Comparison of ENCODE assay signal across 26 mouse cellular contexts in genomic region chr15:56881501-56881900, GRCm38 (mm10).
DNase-seq lines count a peak whose midpoint lies in the region; ATAC-seq lines count a peak whose summit lies in the region.
"Had no signal": no experiment of that assay in that cellular context is flagged by ENCODE, and none has a peak within 500 bp of the region (broad histone marks: within the 10 kb centered on the region; RNA-seq: fewer than 3 reads in every experiment).

No protein-coding gene starts in this region.

- H3K36me3 ChIP-seq in hindbrain, embryonic 10.5 days: no peaks in the 10 kb centered on the region
- no peaks in the 10 kb centered on the region for H3K36me3 ChIP-seq in hindbrain, embryonic 11.5 days (ENCODE audit: control insufficient read depth, insufficient read depth, low read length)
- H3K36me3 ChIP-seq in neural tube, embryonic 15.5 days: no peaks in the 10 kb centered on the region
- no peaks in the 10 kb centered on the region for H3K36me3 ChIP-seq in limb, embryonic 11.5 days (ENCODE audit: control insufficient read depth, insufficient read depth, low read length)
- H3K36me3 ChIP-seq: G1E; liver, embryonic 15.5 days; midbrain, embryonic 13.5 days; stomach, embryonic 15.5 days had no signal

- H3K4me3 ChIP-seq in hindbrain, embryonic 10.5 days: no peak overlapping the region
- H3K4me3 ChIP-seq in hindbrain, embryonic 11.5 days (ENCODE audit: low read depth, low read length): no peak overlapping the region
- H3K4me3 ChIP-seq in neural tube, embryonic 15.5 days (replicated peaks): no peak overlapping the region
- H3K4me3 ChIP-seq in limb, embryonic 11.5 days (ENCODE audit: low read depth, low read length): no peak overlapping the region
- H3K4me3 ChIP-seq: forebrain, embryonic 13.5 days; liver, embryonic 15.5 days; midbrain, embryonic 13.5 days; stomach, embryonic 15.5 days had no signal

- no peak for ATAC-seq in hindbrain, embryonic 11.5 days (ENCODE audit: low FRiP score)
- ATAC-seq in neural tube, embryonic 15.5 days (ENCODE audit: low FRiP score): no peak
- ATAC-seq in limb, embryonic 11.5 days (ENCODE audit: insufficient number of reproducible peaks, low FRiP score, low TSS enrichment, low read depth): no peak
- ATAC-seq: forebrain, embryonic 13.5 days; midbrain, embryonic 13.5 days had no signal

- H3K9me3 ChIP-seq in hindbrain, embryonic 10.5 days: no peaks in the 10 kb centered on the region
- H3K9me3 ChIP-seq in hindbrain, embryonic 11.5 days (ENCODE audit: control insufficient read depth, low read length): no peaks in the 10 kb centered on the region
- no peaks in the 10 kb centered on the region; the same call in 1 of the 2 replicates for H3K9me3 ChIP-seq in neural tube, embryonic 15.5 days (replicated peaks)
- no peaks in the 10 kb centered on the region for H3K9me3 ChIP-seq in limb, embryonic 11.5 days (ENCODE audit: control insufficient read depth, low read length)
- H3K9me3 ChIP-seq: forebrain, embryonic 13.5 days; G1E; liver, embryonic 15.5 days; midbrain, embryonic 13.5 days; stomach, embryonic 15.5 days had no signal

- H3K9ac ChIP-seq in hindbrain, embryonic 11.5 days (ENCODE audit: low read depth, low read length): no peak overlapping the region
- no peak overlapping the region for H3K9ac ChIP-seq in neural tube, embryonic 15.5 days (replicated peaks)
- no peak overlapping the region for H3K9ac ChIP-seq in limb, embryonic 11.5 days (ENCODE audit: low read length)
- H3K9ac ChIP-seq: forebrain, embryonic 13.5 days; hindbrain, embryonic 14.5 days; liver, embryonic 15.5 days; lung, embryonic 14.5 days; midbrain, embryonic 13.5 days; stomach, embryonic 15.5 days had no signal

- WGBS in hindbrain, embryonic 10.5 days: 39% methylated on average over 5 of the region's 5 CpGs
- WGBS in hindbrain, embryonic 11.5 days: 27% methylated on average over 5 of the region's 5 CpGs
- 24% methylated on average over 5 of the region's 5 CpGs for WGBS in neural tube, embryonic 15.5 days
- 9% methylated on average over 5 of the region's 5 CpGs for WGBS in limb, embryonic 11.5 days

- no peak overlapping the region for H3K4me2 ChIP-seq in hindbrain, embryonic 11.5 days (replicated peaks; ENCODE audit: low read depth, low read length)
- H3K4me2 ChIP-seq in neural tube, embryonic 15.5 days: no peak overlapping the region
- no peak overlapping the region for H3K4me2 ChIP-seq in limb, embryonic 11.5 days (ENCODE audit: low read depth, severe bottlenecking)
- H3K4me2 ChIP-seq: forebrain, embryonic 13.5 days; heart, embryonic 11.5 days; hindbrain, embryonic 14.5 days; liver, embryonic 15.5 days; lung, embryonic 14.5 days; midbrain, embryonic 13.5 days; stomach, embryonic 15.5 days had no signal

- H3K4me1 ChIP-seq in hindbrain, embryonic 10.5 days (replicated peaks): no peaks in the 10 kb centered on the region
- H3K4me1 ChIP-seq in hindbrain, embryonic 11.5 days (replicated peaks; ENCODE audit: control insufficient read depth, insufficient read depth, low read length): no peaks in the 10 kb centered on the region
- no peaks in the 10 kb centered on the region for H3K4me1 ChIP-seq in neural tube, embryonic 15.5 days
- no peaks in the 10 kb centered on the region for H3K4me1 ChIP-seq in limb, embryonic 11.5 days (ENCODE audit: control insufficient read depth, insufficient read depth, low read length)
- H3K4me1 ChIP-seq: forebrain, embryonic 13.5 days; liver, embryonic 15.5 days; midbrain, embryonic 13.5 days; stomach, embryonic 15.5 days had no signal

- DNase-seq in hindbrain, embryonic 10.5 days (ENCODE audit: low spot score): peak; percentile 15
- no peak for DNase-seq in hindbrain, embryonic 11.5 days (ENCODE audit: low spot score)
- DNase-seq in neural tube, embryonic 10.5 days (ENCODE audit: extremely low spot score, low spot score): peak; percentile 26
- peak; percentile 32 for DNase-seq in limb, embryonic 11.5 days (ENCODE audit: low spot score)
- no peak for DNase-seq in lung, postnatal 14 days
- no peak for DNase-seq in natural killer cell, adult 2 months (ENCODE audit: low spot score in 2 of 2)
- DNase-seq: adrenal gland, adult 8-10 months; cerebellum, adult 8-10 months; cerebellum, postnatal 25 days; gastrocnemius, postnatal 14 days; heart, postnatal 36 days; kidney, adult 18-20 months; kidney, postnatal 4 days; left cerebral cortex, postnatal 4 days; lung, embryonic 14.5 days; lung, postnatal 36 days; right cerebral cortex, postnatal 25 days; thymus, postnatal 14 days had no signal

- H3K27me3 ChIP-seq in hindbrain, embryonic 10.5 days (ENCODE audit: insufficient read depth, poor library complexity, severe bottlenecking): no peaks in the 10 kb centered on the region
- H3K27me3 ChIP-seq in hindbrain, embryonic 11.5 days (ENCODE audit: control insufficient read depth, insufficient read depth, low read length): no peaks in the 10 kb centered on the region
- no peaks in the 10 kb centered on the region for H3K27me3 ChIP-seq in neural tube, embryonic 15.5 days (replicated peaks)
- H3K27me3 ChIP-seq in limb, embryonic 11.5 days (ENCODE audit: control insufficient read depth, insufficient read depth, low read length): no peaks in the 10 kb centered on the region
- H3K27me3 ChIP-seq: forebrain, embryonic 13.5 days; liver, embryonic 15.5 days; midbrain, embryonic 13.5 days; stomach, embryonic 15.5 days had no signal

- H3K27ac ChIP-seq in hindbrain, embryonic 10.5 days: no peak overlapping the region
- no peak overlapping the region for H3K27ac ChIP-seq in hindbrain, embryonic 11.5 days (ENCODE audit: low read depth, low read length)
- H3K27ac ChIP-seq in neural tube, embryonic 15.5 days (replicated peaks): no peak overlapping the region
- no peak overlapping the region for H3K27ac ChIP-seq in limb, embryonic 11.5 days (replicated peaks; ENCODE audit: low read depth, low read length)
- H3K27ac ChIP-seq: forebrain, embryonic 13.5 days; hindbrain, embryonic 14.5 days; liver, embryonic 15.5 days; midbrain, embryonic 13.5 days; stomach, embryonic 15.5 days had no signal

Comparison
In these comparisons a context has a peak if more than half of its experiments do, and no peak if none do; other contexts are left out.
1. DNase-seq: peak in hindbrain, embryonic 10.5 days (single experiment), neural tube, embryonic 10.5 days (single experiment) and limb, embryonic 11.5 days (single experiment); none in hindbrain, embryonic 11.5 days (single experiment), lung, postnatal 14 days (single experiment) and natural killer cell, adult 2 months (0 of 2).